12 mouse cellular contexts compared by ENCODE assay signal in genomic region chr14:121719638-121720601, GRCm38 (mm10).
DNase-seq lines count a peak whose midpoint lies in the region; ATAC-seq lines count a peak whose summit lies in the region.
"Had no signal": no experiment of that assay in that cellular context is flagged by ENCODE, and none has a peak within 500 bp of the region (broad histone marks: within the 10 kb centered on the region; RNA-seq: fewer than 3 reads in every experiment).

No protein-coding gene starts in this region.

- no peaks in the 10 kb centered on the region for H3K27me3 ChIP-seq in kidney, embryonic 15.5 days
- no peaks in the 10 kb centered on the region for H3K27me3 ChIP-seq in midbrain, embryonic 14.5 days (ENCODE audit: control insufficient read depth, insufficient read depth, low read length)
- H3K27me3 ChIP-seq: hindbrain, embryonic 15.5 days; limb, embryonic 15.5 days had no signal

- no peaks in the 10 kb centered on the region for H3K9me3 ChIP-seq in kidney, embryonic 15.5 days (replicated peaks)
- H3K9me3 ChIP-seq in midbrain, embryonic 14.5 days (ENCODE audit: control insufficient read depth, low read length): no peaks in the 10 kb centered on the region
- H3K9me3 ChIP-seq: forebrain, embryonic 10.5 days; hindbrain, embryonic 15.5 days; limb, embryonic 15.5 days had no signal

- WGBS in kidney, embryonic 15.5 days: 75% methylated on average over 9 of the region's 9 CpGs
- WGBS in midbrain, embryonic 14.5 days: 86% methylated on average over 9 of the region's 9 CpGs

- ATAC-seq in kidney, embryonic 15.5 days (replicated peaks; ENCODE audit: low FRiP score): no peak
- ATAC-seq in midbrain, embryonic 14.5 days (ENCODE audit: low FRiP score, low TSS enrichment): no peak

- H3K9ac ChIP-seq in kidney, embryonic 15.5 days: no peak overlapping the region
- no peak overlapping the region for H3K9ac ChIP-seq in midbrain, embryonic 14.5 days (replicated peaks; ENCODE audit: low read length)
- H3K9ac ChIP-seq: hindbrain, embryonic 15.5 days; limb, embryonic 15.5 days had no signal

- no peak overlapping the region for H3K4me2 ChIP-seq in kidney, embryonic 15.5 days
- H3K4me2 ChIP-seq in midbrain, embryonic 14.5 days (ENCODE audit: low read length): no peak overlapping the region
- H3K4me2 ChIP-seq: hindbrain, embryonic 15.5 days; limb, embryonic 15.5 days had no signal

- no peak overlapping the region for H3K27ac ChIP-seq in kidney, embryonic 15.5 days
- H3K27ac ChIP-seq in brown adipose tissue, adult 24 weeks (replicated peaks; ENCODE audit: low read depth, low read length): peak overlapping the region; percentile 73
- H3K27ac ChIP-seq in midbrain, embryonic 14.5 days (replicated peaks; ENCODE audit: low read depth, low read length): no peak overlapping the region
- H3K27ac ChIP-seq: forebrain, embryonic 10.5 days; hindbrain, embryonic 15.5 days; limb, embryonic 15.5 days had no signal

- H3K4me3 ChIP-seq in kidney, embryonic 15.5 days (replicated peaks): no peak overlapping the region
- no peak overlapping the region for H3K4me3 ChIP-seq in brown adipose tissue, adult 24 weeks (ENCODE audit: insufficient read depth, low read depth, low read length)
- no peak overlapping the region for H3K4me3 ChIP-seq in midbrain, embryonic 14.5 days (replicated peaks; ENCODE audit: low read depth, low read length)
- H3K4me3 ChIP-seq: forebrain, embryonic 10.5 days; hindbrain, embryonic 15.5 days; limb, embryonic 15.5 days had no signal

- DNase-seq in kidney, adult 18-20 months: peak; percentile 64
- DNase-seq in heart, postnatal 4 days: peak; percentile 32
- DNase-seq in lung, postnatal 25 days (ENCODE audit: low spot score): peak; percentile 91
- DNase-seq in midbrain, embryonic 14.5 days: no peak
- no peak for DNase-seq in left cerebral cortex, postnatal 4 days
- DNase-seq: gastrocnemius, postnatal 25 days; right cerebral cortex, postnatal 14 days had no signal

- intact Hi-C loops in left cerebral cortex, postnatal 4 days (cut with DNase I): no loop called here

- no peaks in the 10 kb centered on the region; the same call in 1 of the 2 replicates for H3K36me3 ChIP-seq in kidney, embryonic 15.5 days
- no peaks in the 10 kb centered on the region for H3K36me3 ChIP-seq in midbrain, embryonic 14.5 days (ENCODE audit: control insufficient read depth, insufficient read depth, low read length)
- H3K36me3 ChIP-seq: forebrain, embryonic 10.5 days; hindbrain, embryonic 15.5 days; limb, embryonic 15.5 days had no signal

- H3K4me1 ChIP-seq in kidney, embryonic 15.5 days: peaks cover 7% of the 10 kb centered on the region; the same call in 1 of the 2 replicates
- peaks cover 20% of the 10 kb centered on the region for H3K4me1 ChIP-seq in brown adipose tissue, adult 24 weeks (ENCODE audit: control insufficient read depth, insufficient read depth, insufficient read length, low read length)
- H3K4me1 ChIP-seq in midbrain, embryonic 14.5 days (ENCODE audit: control insufficient read depth, insufficient read depth, low read length): peaks cover 6% of the 10 kb centered on the region; the same call in 1 of the 2 replicates

Comparison
In these comparisons a context has a peak if more than half of its experiments do, and no peak if none do; other contexts are left out.
1. DNase-seq: peak in kidney, adult 18-20 months (single experiment), heart, postnatal 4 days (single experiment) and lung, postnatal 25 days (single experiment); none in midbrain, embryonic 14.5 days (single experiment) and left cerebral cortex, postnatal 4 days (single experiment).